ENCODE assay signal across 30 mouse cellular contexts in the genomic region with DNA sequence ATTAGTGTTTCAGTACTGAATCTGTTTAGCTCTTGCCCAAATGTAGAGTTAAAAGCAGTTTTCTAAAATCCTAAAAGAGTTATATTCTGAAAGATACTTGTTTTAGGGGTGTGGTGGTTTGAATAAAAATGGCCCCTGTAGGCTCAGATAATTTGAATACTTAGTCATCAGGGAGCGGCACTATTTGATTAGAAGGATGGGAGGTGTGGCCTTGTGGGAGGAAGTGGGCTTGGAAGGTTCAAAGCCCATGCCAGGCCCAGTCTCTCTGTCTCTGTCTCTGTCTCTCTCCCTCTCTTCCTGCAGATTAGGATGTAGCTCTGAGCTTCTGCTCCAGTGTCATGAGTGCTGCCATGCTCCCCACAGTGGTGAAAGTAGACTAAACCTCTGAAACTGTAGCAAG. TPM values are rescaled to one million over a fixed set of nuclear protein-coding genes. Genes with fewer than 3 reads are reported as not detected.
DNase-seq lines count a peak whose midpoint lies in the region; ATAC-seq and TF ChIP-seq lines count a peak whose summit lies in the region.
"Had no signal": no experiment of that assay in that cellular context is flagged by ENCODE, and none has a peak within 500 bp of the region (broad histone marks: within the 10 kb centered on the region; RNA-seq: fewer than 3 reads in every experiment).

No protein-coding gene starts in this region.

- H3K36me3 ChIP-seq in liver, embryonic 13.5 days, result no peaks in the 10 kb centered on the region
- peaks cover 12% of the 10 kb centered on the region; the same call in 1 of the 2 replicates for H3K36me3 ChIP-seq in liver, embryonic 12.5 days
- peaks cover 0 to 22% of the 10 kb centered on the region in 2 experiments; a peak in 2 of 4 replicates for H3K36me3 ChIP-seq in MEL (ENCODE audit: control insufficient read depth in 1 of 2, insufficient read depth in 2 of 2, low read length in 2 of 2)
- H3K36me3 ChIP-seq: embryonic facial prominence, embryonic 13.5 days; forebrain, embryonic 12.5 days; forebrain, embryonic 15.5 days; hindbrain, embryonic 12.5 days; hindbrain, embryonic 15.5 days had no signal

- H3K4me1 ChIP-seq in liver, embryonic 13.5 days (replicated peaks), result peaks cover 34% of the 10 kb centered on the region
- peaks cover 35% of the 10 kb centered on the region for H3K4me1 ChIP-seq in liver, embryonic 12.5 days
- H3K4me1 ChIP-seq in MEL (ENCODE audit: control insufficient read depth in 1 of 2, insufficient read depth in 2 of 2, low read length in 2 of 2), result peaks cover 5 to 16% of the 10 kb centered on the region in 2 experiments

- H3K4me3 ChIP-seq in liver, embryonic 13.5 days (replicated peaks), result no peak overlapping the region
- H3K4me3 ChIP-seq in liver, embryonic 12.5 days, result no peak overlapping the region
- no peak overlapping the region for H3K4me3 ChIP-seq in MEL (ENCODE audit: control insufficient read depth in 1 of 2, insufficient read depth in 1 of 2, low read depth in 2 of 2, low read length in 2 of 2)
- H3K4me3 ChIP-seq: embryonic facial prominence, embryonic 10.5 days; embryonic facial prominence, embryonic 13.5 days; erythroblast, embryonic 14.5 days; forebrain, embryonic 12.5 days; forebrain, embryonic 15.5 days; heart, adult 2 months; hindbrain, embryonic 12.5 days; hindbrain, embryonic 15.5 days had no signal

- H3K27me3 ChIP-seq in liver, embryonic 13.5 days, result no peaks in the 10 kb centered on the region
- no peaks in the 10 kb centered on the region for H3K27me3 ChIP-seq in liver, embryonic 12.5 days (replicated peaks)
- H3K27me3 ChIP-seq in MEL (ENCODE audit: control insufficient read depth in 1 of 2, insufficient read depth in 2 of 2, low read length in 2 of 2), result no peaks in the 10 kb centered on the region
- H3K27me3 ChIP-seq: CH12.LX; embryonic facial prominence, embryonic 13.5 days; forebrain, embryonic 12.5 days; forebrain, embryonic 15.5 days; hindbrain, embryonic 12.5 days; hindbrain, embryonic 15.5 days; Patski had no signal

- H3K9ac ChIP-seq in liver, embryonic 13.5 days, result no peak overlapping the region
- no peak overlapping the region for H3K9ac ChIP-seq in liver, embryonic 12.5 days
- H3K9ac ChIP-seq in MEL (ENCODE audit: control insufficient read depth, low read depth, low read length, poor library complexity, severe bottlenecking), result no peak overlapping the region
- H3K9ac ChIP-seq: embryonic facial prominence, embryonic 13.5 days; forebrain, embryonic 12.5 days; forebrain, embryonic 15.5 days; hindbrain, embryonic 12.5 days; hindbrain, embryonic 15.5 days had no signal

- H3K79me2 ChIP-seq in MEL (ENCODE audit: control insufficient read depth, insufficient read depth, low read length, poor library complexity), result peaks cover 8% of the 10 kb centered on the region

- DNase-seq in liver, embryonic 13.5 days, result no peak
- DNase-seq in 3T3-L1 (ENCODE audit: low read depth, low spot score) (peak; percentile 30), MEL (ENCODE audit: low read depth, low spot score) (peak; percentile 71), ZHBTc4 (ENCODE audit: low read depth, low spot score) (peak; percentile 43)
- DNase-seq in heart, adult 9 months (ENCODE audit: low spot score in 2 of 2), result no peak
- no peak for DNase-seq in natural killer cell, adult 2 months (ENCODE audit: low spot score in 2 of 2)
- DNase-seq: adrenal gland, adult 8-10 months; adrenal gland, postnatal 25 days; B cell, adult 2 months; cerebellum, adult 11-12 months; cerebellum, adult 8-10 months; cerebellum, postnatal 10 days; cerebellum, postnatal 36 days; embryo, embryonic 11 days; gastrocnemius, postnatal 36 days; heart, adult 2 months had no signal

- 49% methylated on average over 1 of the region's 1 CpGs for WGBS in liver, embryonic 13.5 days (ENCODE audit: insufficient replicate concordance)
- WGBS in liver, embryonic 12.5 days (ENCODE audit: insufficient replicate concordance), result 63% methylated on average over 1 of the region's 1 CpGs

- H3K9me3 ChIP-seq in liver, embryonic 13.5 days (replicated peaks), result no peaks in the 10 kb centered on the region
- H3K9me3 ChIP-seq in liver, embryonic 12.5 days (replicated peaks), result no peaks in the 10 kb centered on the region
- no peaks in the 10 kb centered on the region for H3K9me3 ChIP-seq in MEL (replicated peaks; ENCODE audit: insufficient read depth, low read length)
- H3K9me3 ChIP-seq: embryonic facial prominence, embryonic 10.5 days; embryonic facial prominence, embryonic 13.5 days; forebrain, embryonic 12.5 days; forebrain, embryonic 15.5 days; hindbrain, embryonic 12.5 days; hindbrain, embryonic 15.5 days had no signal

- H3K4me2 ChIP-seq in liver, embryonic 13.5 days, result no peak overlapping the region
- no peak overlapping the region for H3K4me2 ChIP-seq in liver, embryonic 12.5 days
- H3K4me2 ChIP-seq: embryonic facial prominence, embryonic 13.5 days; forebrain, embryonic 12.5 days; forebrain, embryonic 15.5 days; heart, embryonic 11.5 days; hindbrain, embryonic 12.5 days; hindbrain, embryonic 15.5 days had no signal

- 0 out of 2 replicates have a peak, but pooled peaks have one; percentile 19 for ATAC-seq in liver, embryonic 13.5 days (ENCODE audit: low read depth)
- no peak for ATAC-seq in liver, embryonic 12.5 days
- ATAC-seq: activated CD4-positive, CD25-positive, alpha-beta regulatory T cell, adult 4 months; forebrain, embryonic 15.5 days; Patski had no signal

- no peak for TF ChIP-seq RAD21 in MEL (IDR thresholded peaks at IDR 0.05; ENCODE audit: low read depth, low read length)

- no peak for TF ChIP-seq EP300 in MEL (IDR thresholded peaks at IDR 0.05; ENCODE audit: low read depth in 1 of 2, low read length in 2 of 2)

- peak overlapping the region; percentile 29; the same call in 1 of the 2 replicates for H3K27ac ChIP-seq in liver, embryonic 13.5 days
- no peak overlapping the region; the same call in 1 of the 2 replicates for H3K27ac ChIP-seq in liver, embryonic 12.5 days
- no peak overlapping the region; the same call in 1 of the 2 replicates for H3K27ac ChIP-seq in MEL (ENCODE audit: control insufficient read depth, low read depth, low read length)
- H3K27ac ChIP-seq: embryonic facial prominence, embryonic 10.5 days; embryonic facial prominence, embryonic 13.5 days; forebrain, embryonic 12.5 days; forebrain, embryonic 15.5 days; heart, adult 2 months; hindbrain, embryonic 12.5 days; hindbrain, embryonic 15.5 days had no signal

- TF ChIP-seq POLR2A in MEL (IDR thresholded peaks at IDR 0.05; ENCODE audit: control insufficient read depth in 1 of 2, insufficient read depth in 1 of 2, low read depth in 1 of 2, low read length in 2 of 2, poor library complexity in 1 of 2), result no peak

- no peak for TF ChIP-seq CTCF in MEL (IDR thresholded peaks at IDR 0.05 in 2 of 3, conservative IDR thresholded peaks at IDR 0.05 in 1 of 3; ENCODE audit: control insufficient read depth in 1 of 3, insufficient read depth in 1 of 3, low read depth in 2 of 3, low read length in 3 of 3, poor library complexity in 1 of 3, severe bottlenecking in 1 of 3)

TF ChIP-seq in MEL, 35 proteins besides CTCF, POLR2A, EP300 and RAD21:
- TF ChIP-seq ZNF384 (IDR thresholded peaks at IDR 0.05; ENCODE audit: low read depth, low read length) (no peak), GABPA (IDR thresholded peaks at IDR 0.05; ENCODE audit: low read depth, low read length) (no peak), RCOR1 (IDR thresholded peaks at IDR 0.05; ENCODE audit: low read depth, low read length) (no peak), POLR2AphosphoS2 (IDR thresholded peaks at IDR 0.05; ENCODE audit: low read length) (no peak), KAT2A (conservative IDR thresholded peaks at IDR 0.05; ENCODE audit: low read depth, low read length) (no peak), ELF1 (IDR thresholded peaks at IDR 0.05; ENCODE audit: low read depth, low read length) (no peak), ZKSCAN1 (IDR thresholded peaks at IDR 0.05; ENCODE audit: low read depth, low read length) (no peak), JUND (IDR thresholded peaks at IDR 0.05; ENCODE audit: low read depth, low read length) (no peak), MYB (IDR thresholded peaks at IDR 0.05; ENCODE audit: low read depth, low read length) (no peak), MAX (IDR thresholded peaks at IDR 0.05; ENCODE audit: low read length) (no peak), GATA1 (IDR thresholded peaks at IDR 0.05; ENCODE audit: low read depth, low read length) (no peak), TAL1 (IDR thresholded peaks at IDR 0.05; ENCODE audit: low read length) (no peak), CHD1 (IDR thresholded peaks at IDR 0.05; ENCODE audit: low read depth, low read length) (no peak), BHLHE40 (IDR thresholded peaks at IDR 0.05; ENCODE audit: borderline replicate concordance, low read depth, low read length) (no peak), E2F4 (IDR thresholded peaks at IDR 0.05; ENCODE audit: borderline replicate concordance, low read depth, low read length) (no peak)

RNA-seq across cellular contexts. Expression of a gene that starts 5.1 kb away (rescaled TPM):
- polyA plus RNA-seq in liver, embryonic 13.5 days (2015; fragmentation: Nextera tagmentation; extraction: Ambion mirVana), result 9.0 and 10.5 TPM in 2 replicates
- polyA plus RNA-seq in liver, embryonic 12.5 days (2016; fragmentation: Nextera tagmentation; extraction: Ambion mirVana), result 10.1 and 10.2 TPM in 2 replicates
- 14.3 and 14.9 TPM in 2 replicates for total RNA-seq in MEL (2012; rRNA removed)
- 10 to 100 TPM in 1 of 2 experiments, not detected in 1; 14.8 TPM for polyA plus RNA-seq in MEL (2012; ENCODE audit: insufficient read depth in 1 of 2, insufficient read length in 2 of 2, low read depth in 1 of 2, low replicate concordance in 2 of 2, missing spikeins in 1 of 2)

RNA-seq across cellular contexts. Expression of a gene that starts 51.9 kb away (rescaled TPM):
- not detected in 2 replicates for polyA plus RNA-seq in liver, embryonic 13.5 days (2015; fragmentation: Nextera tagmentation; extraction: Ambion mirVana)
- not detected in 2 replicates for polyA plus RNA-seq in liver, embryonic 12.5 days (2016; fragmentation: Nextera tagmentation; extraction: Ambion mirVana)
- not detected in 2 replicates for total RNA-seq in MEL (2012; rRNA removed)
- not detected for polyA plus RNA-seq in MEL (2012; ENCODE audit: insufficient read depth in 1 of 2, insufficient read length in 2 of 2, low read depth in 1 of 2, low replicate concordance in 2 of 2, missing spikeins in 1 of 2)
- total RNA-seq: granulocyte monocyte progenitor cell, adult 5-6 weeks; hematopoietic stem cell, adult 5-6 weeks had no signal
- polyA plus RNA-seq: activated CD4-positive, CD25-positive, alpha-beta regulatory T cell, adult 4 months; erythroblast, embryonic 14.5 days had no signal

RNA-seq across cellular contexts. Expression of a gene that starts 52.1 kb away (rescaled TPM):
- 0.02 and 0.03 TPM in 2 replicates for polyA plus RNA-seq in liver, embryonic 13.5 days (2015; fragmentation: Nextera tagmentation; extraction: Ambion mirVana)
- polyA plus RNA-seq in liver, embryonic 12.5 days (2016; fragmentation: Nextera tagmentation; extraction: Ambion mirVana), result 0.04 and 0.16 TPM in 2 replicates
- not detected in 2 replicates for total RNA-seq in MEL (2012; rRNA removed)
- polyA plus RNA-seq in MEL (2012; ENCODE audit: insufficient read depth in 1 of 2, insufficient read length in 2 of 2, low read depth in 1 of 2, low replicate concordance in 2 of 2, missing spikeins in 1 of 2), result not detected
- total RNA-seq: granulocyte monocyte progenitor cell, adult 5-6 weeks; hematopoietic stem cell, adult 5-6 weeks had no signal
- polyA plus RNA-seq: activated CD4-positive, CD25-positive, alpha-beta regulatory T cell, adult 4 months; erythroblast, embryonic 14.5 days had no signal

Comparison
In these comparisons a context has a peak if more than half of its experiments do, and no peak if none do; other contexts are left out.
1. DNase-seq: peak in 3T3-L1 (single experiment), MEL (single experiment) and ZHBTc4 (single experiment); none in liver, embryonic 13.5 days (single experiment), heart, adult 9 months (0 of 2) and natural killer cell, adult 2 months (0 of 2).